9 mouse cellular contexts compared by ENCODE assay signal in genomic region chr14:25734736-25735716, GRCm38 (mm10). TPM values are rescaled to one million over a fixed set of nuclear protein-coding genes. Genes with fewer than 3 reads are reported as not detected.
DNase-seq lines count a peak whose midpoint lies in the region; ATAC-seq and TF ChIP-seq lines count a peak whose summit lies in the region.
"Had no signal": no experiment of that assay in that cellular context is flagged by ENCODE, and none has a peak within 500 bp of the region (broad histone marks: within the 10 kb centered on the region; RNA-seq: fewer than 3 reads in every experiment).

No protein-coding gene starts in this region.

- H3K27ac ChIP-seq in liver, postnatal 0 days (ENCODE audit: low read depth) = no peak overlapping the region
- peak overlapping the region; percentile 89 for H3K27ac ChIP-seq in stomach, postnatal 0 days (replicated peaks)

- no peaks in the 10 kb centered on the region; the same call in 1 of the 2 replicates for H3K36me3 ChIP-seq in liver, postnatal 0 days (replicated peaks; ENCODE audit: insufficient read depth, low read length)
- 0 out of 2 replicates have a peak, but pooled peaks cover 3% of the 10 kb centered on the region for H3K36me3 ChIP-seq in stomach, postnatal 0 days (ENCODE audit: control insufficient read depth, insufficient read depth, low read length)

- peak; percentile 18; the same call in 1 of the 2 replicates for ATAC-seq in liver, postnatal 0 days
- peak; percentile 46; the same call in 1 of the 2 replicates for ATAC-seq in stomach, postnatal 0 days (ENCODE audit: low FRiP score, low TSS enrichment)

- TF ChIP-seq EP300 in liver, postnatal 0 days (IDR thresholded peaks at IDR 0.05; ENCODE audit: low read depth) = no peak
- TF ChIP-seq EP300 in stomach, postnatal 0 days (optimal IDR thresholded peaks at IDR 0.05) = no peak

- no peak overlapping the region for H3K9ac ChIP-seq in liver, postnatal 0 days (replicated peaks)
- H3K9ac ChIP-seq in stomach, postnatal 0 days (ENCODE audit: low read length) = peak overlapping the region; percentile 18; the same call in 1 of the 2 replicates

- 46% methylated on average over 17 of the region's 17 CpGs for WGBS in liver, postnatal 0 days (ENCODE audit: insufficient replicate concordance)
- WGBS in stomach, postnatal 0 days = 34% methylated on average over 17 of the region's 17 CpGs

- H3K4me1 ChIP-seq in liver, postnatal 0 days (ENCODE audit: insufficient read depth) = peaks cover 32% of the 10 kb centered on the region
- H3K4me1 ChIP-seq in stomach, postnatal 0 days (replicated peaks; ENCODE audit: control insufficient read depth, insufficient read depth) = peaks cover 25% of the 10 kb centered on the region

- no peaks in the 10 kb centered on the region for H3K9me3 ChIP-seq in liver, postnatal 0 days (ENCODE audit: low read length)
- H3K9me3 ChIP-seq in stomach, postnatal 0 days (ENCODE audit: control insufficient read depth, low read length) = no peaks in the 10 kb centered on the region

- H3K4me3 ChIP-seq in liver, postnatal 0 days (ENCODE audit: low read depth, low read length) = no peak overlapping the region
- H3K4me3 ChIP-seq in stomach, postnatal 0 days (ENCODE audit: low read depth, low read length) = no peak overlapping the region
- H3K4me3 ChIP-seq: erythroblast, embryonic 14.5 days had no signal

- no peak overlapping the region for H3K4me2 ChIP-seq in liver, postnatal 0 days (ENCODE audit: low read depth, low read length)
- no peak overlapping the region for H3K4me2 ChIP-seq in stomach, postnatal 0 days (replicated peaks; ENCODE audit: low read depth)

- no peak for TF ChIP-seq CTCF in liver, postnatal 0 days (IDR thresholded peaks at IDR 0.05; ENCODE audit: low read depth)
- TF ChIP-seq CTCF in stomach, postnatal 0 days (IDR thresholded peaks at IDR 0.05; ENCODE audit: low read depth) = no peak

- H3K27me3 ChIP-seq in liver, postnatal 0 days (ENCODE audit: insufficient read depth, low read length) = no peaks in the 10 kb centered on the region
- H3K27me3 ChIP-seq in stomach, postnatal 0 days (ENCODE audit: control insufficient read depth, insufficient read depth, low read length) = no peaks in the 10 kb centered on the region

- intact Hi-C loops in heart, postnatal 10 days (cut with DNase I) = no loop called here

- peak; percentile 52 to 54 for DNase-seq in cerebellum, postnatal 14 days
- no peak for DNase-seq in cerebellum, adult 18-20 months
- peak; percentile 62 for DNase-seq in testis, postnatal 10 days (ENCODE audit: low spot score)
- DNase-seq in testis, postnatal 14 days (ENCODE audit: low spot score) = no peak
- DNase-seq in heart, postnatal 10 days = peak; percentile 81 to 82
- no peak for DNase-seq in liver, postnatal 0 days
- DNase-seq in stomach, postnatal 0 days (ENCODE audit: low spot score) = no peak
- DNase-seq in urinary bladder, postnatal 10 days (ENCODE audit: low spot score) = no peak

RNA-seq across cellular contexts. Expression of gene Zcchc24, which starts 33.8 kb away (rescaled TPM):
- 10 to 100 TPM; 51.8 to 60.1 TPM for total RNA-seq in heart, postnatal 10 days (2021)
- 13.7 and 13.8 TPM in 2 replicates for polyA plus RNA-seq in liver, postnatal 0 days (2015; fragmentation: Nextera tagmentation; extraction: Ambion mirVana)
- polyA plus RNA-seq in stomach, postnatal 0 days (2015; fragmentation: Nextera tagmentation; extraction: Ambion mirVana) = 11.3 and 11.9 TPM in 2 replicates

RNA-seq across cellular contexts. Expression of gene Ppif, which starts 41.1 kb away (rescaled TPM):
- 100 to 1,000 TPM; 248 to 271 TPM for total RNA-seq in heart, postnatal 10 days (2021)
- polyA plus RNA-seq in liver, postnatal 0 days (2015; fragmentation: Nextera tagmentation; extraction: Ambion mirVana) = 36.0 and 38.4 TPM in 2 replicates
- polyA plus RNA-seq in stomach, postnatal 0 days (2015; fragmentation: Nextera tagmentation; extraction: Ambion mirVana) = 66.1 and 74.6 TPM in 2 replicates

Comparison
In these comparisons a context has a peak if more than half of its experiments do, and no peak if none do; other contexts are left out.
1. DNase-seq: peak in cerebellum, postnatal 14 days (2 of 2), testis, postnatal 10 days (single experiment) and heart, postnatal 10 days (2 of 2); none in cerebellum, adult 18-20 months (0 of 2), testis, postnatal 14 days (single experiment), liver, postnatal 0 days (single experiment), stomach, postnatal 0 days (single experiment) and urinary bladder, postnatal 10 days (single experiment).